Mouse (Mus musculus): ENCODE data around the gene Slc35e3. TPM values are rescaled to one million over a fixed set of nuclear protein-coding genes. Genes with fewer than 3 reads are reported as not detected.

Gene Slc35e3
- polyA plus RNA-seq, 1 experiment from 2014 or later: 22.1 TPM

- 94% methylated on average over 13 of the region's 13 CpGs for WGBS
- Histone ChIP-seq H3K27ac (no peak overlapping the region), H3K4me1 (no peaks in the 10 kb centered on the region), H3K27me3 (ENCODE audit: low read depth, poor library complexity, severe bottlenecking) (no peaks in the 10 kb centered on the region), H3K36me3 (peaks cover 98% of the 10 kb centered on the region), H3K4me3 (no peak overlapping the region), H3K9me3 (replicated peaks) (no peaks in the 10 kb centered on the region)
- DNase-seq (ENCODE audit: low spot score): no peak
Observed at GRCm38 (mm10) chr10:117755086-117755798, 9.1 kb upstream of the Slc35e3 start.

- peaks cover 98% of the 10 kb centered on the region for H3K36me3 ChIP-seq
- 97% methylated on average over 7 of the region's 7 CpGs for WGBS
- no peak overlapping the region for H3K4me3 ChIP-seq
- DNase-seq (ENCODE audit: low spot score): no peak
- no peaks in the 10 kb centered on the region for H3K4me1 ChIP-seq
- H3K27me3 ChIP-seq (ENCODE audit: low read depth, poor library complexity, severe bottlenecking): no peaks in the 10 kb centered on the region
- H3K9me3 ChIP-seq (replicated peaks): no peaks in the 10 kb centered on the region
- no peak overlapping the region for H3K27ac ChIP-seq
Observed at GRCm38 (mm10) chr10:117754609-117754940, 8.4 kb upstream of the Slc35e3 start.

- Histone ChIP-seq H3K4me3 (no peak overlapping the region), H3K27ac (no peak overlapping the region), H3K36me3 (peaks cover 98% of the 10 kb centered on the region), H3K27me3 (ENCODE audit: low read depth, poor library complexity, severe bottlenecking) (no peaks in the 10 kb centered on the region), H3K4me1 (no peaks in the 10 kb centered on the region), H3K9me3 (replicated peaks) (no peaks in the 10 kb centered on the region)
- 95% methylated on average over 8 of the region's 8 CpGs for WGBS
- DNase-seq (ENCODE audit: low spot score): no peak
Observed at GRCm38 (mm10) chr10:117753711-117754608, 7.8 kb upstream of the Slc35e3 start.

- no peaks in the 10 kb centered on the region for H3K27me3 ChIP-seq (ENCODE audit: low read depth, poor library complexity, severe bottlenecking)
- no peak overlapping the region for H3K27ac ChIP-seq
- no peaks in the 10 kb centered on the region for H3K9me3 ChIP-seq (replicated peaks)
- no peak for DNase-seq (ENCODE audit: low spot score)
- no peak overlapping the region for H3K4me3 ChIP-seq
- 94% methylated on average over 5 of the region's 5 CpGs for WGBS
- H3K36me3 ChIP-seq: peaks cover 98% of the 10 kb centered on the region
- H3K4me1 ChIP-seq: no peaks in the 10 kb centered on the region
Observed at GRCm38 (mm10) chr10:117752851-117753647, 6.9 kb upstream of the Slc35e3 start.

GRCm38 (mm10) chr10:117752304-117752821 lies 6.2 kb upstream of the Slc35e3 start:
- Histone ChIP-seq H3K27ac (no peak overlapping the region), H3K27me3 (ENCODE audit: low read depth, poor library complexity, severe bottlenecking) (no peaks in the 10 kb centered on the region), H3K4me3 (no peak overlapping the region), H3K4me1 (peaks cover 4% of the 10 kb centered on the region; the same call in 1 of the 2 replicates), H3K36me3 (peaks cover 97% of the 10 kb centered on the region), H3K9me3 (replicated peaks) (no peaks in the 10 kb centered on the region)
- WGBS: 97% methylated on average over 7 of the region's 7 CpGs
- no peak for DNase-seq (ENCODE audit: low spot score)

- Histone ChIP-seq H3K27me3 (ENCODE audit: low read depth, poor library complexity, severe bottlenecking) (no peaks in the 10 kb centered on the region), H3K9me3 (replicated peaks) (no peaks in the 10 kb centered on the region), H3K36me3 (peaks cover 91% of the 10 kb centered on the region), H3K4me1 (peaks cover 4% of the 10 kb centered on the region; the same call in 1 of the 2 replicates), H3K4me3 (no peak overlapping the region), H3K27ac (no peak overlapping the region)
- WGBS: 95% methylated on average over 6 of the region's 6 CpGs
- DNase-seq (ENCODE audit: low spot score): no peak
Observed at GRCm38 (mm10) chr10:117751744-117752143, 5.6 kb upstream of the Slc35e3 start.

- no peak for DNase-seq (ENCODE audit: low spot score)
- 97% methylated on average over 14 of the region's 14 CpGs for WGBS
Observed at GRCm38 (mm10) chr10:117751282-117751610, 5.1 kb upstream of the Slc35e3 start.

GRCm38 (mm10) chr10:117750529-117751281 lies 4.5 kb upstream of the Slc35e3 start:
- no peak for DNase-seq (ENCODE audit: low spot score)
- H3K27me3 ChIP-seq (ENCODE audit: low read depth, poor library complexity, severe bottlenecking): no peaks in the 10 kb centered on the region
- no peak overlapping the region for H3K4me3 ChIP-seq
- no peak overlapping the region for H3K27ac ChIP-seq
- no peaks in the 10 kb centered on the region for H3K9me3 ChIP-seq (replicated peaks)
- peaks cover 4% of the 10 kb centered on the region; the same call in 1 of the 2 replicates for H3K4me1 ChIP-seq
- 97% methylated on average over 5 of the region's 5 CpGs for WGBS
- peaks cover 81% of the 10 kb centered on the region for H3K36me3 ChIP-seq

More at GRCm38 (mm10) chr10:117751282-117751610, 5.1 kb upstream of the Slc35e3 start:
- Histone ChIP-seq H3K4me3 (no peak overlapping the region), H3K27me3 (ENCODE audit: low read depth, poor library complexity, severe bottlenecking) (no peaks in the 10 kb centered on the region), H3K36me3 (peaks cover 86% of the 10 kb centered on the region), H3K4me1 (peaks cover 4% of the 10 kb centered on the region; the same call in 1 of the 2 replicates), H3K9me3 (replicated peaks) (no peaks in the 10 kb centered on the region), H3K27ac (no peak overlapping the region)

- H3K27ac ChIP-seq: no peak overlapping the region
- H3K4me3 ChIP-seq: no peak overlapping the region
- peaks cover 11% of the 10 kb centered on the region for H3K4me1 ChIP-seq
- H3K27me3 ChIP-seq (ENCODE audit: low read depth, poor library complexity, severe bottlenecking): no peaks in the 10 kb centered on the region
- peaks cover 72% of the 10 kb centered on the region for H3K36me3 ChIP-seq
- DNase-seq (ENCODE audit: low spot score): no peak
- H3K9me3 ChIP-seq (replicated peaks): no peaks in the 10 kb centered on the region
- 92% methylated on average over 14 of the region's 14 CpGs for WGBS
Observed at GRCm38 (mm10) chr10:117749787-117750343, 3.7 kb upstream of the Slc35e3 start.

- H3K36me3 ChIP-seq: peaks cover 65% of the 10 kb centered on the region
- DNase-seq (ENCODE audit: low spot score): no peak
- peaks cover 17% of the 10 kb centered on the region for H3K4me1 ChIP-seq
- H3K27me3 ChIP-seq (ENCODE audit: low read depth, poor library complexity, severe bottlenecking): no peaks in the 10 kb centered on the region
- H3K27ac ChIP-seq: no peak overlapping the region
- WGBS: 98% methylated on average over 10 of the region's 10 CpGs
- H3K4me3 ChIP-seq: no peak overlapping the region
- no peaks in the 10 kb centered on the region for H3K9me3 ChIP-seq (replicated peaks)
Observed at GRCm38 (mm10) chr10:117749050-117749686, 3.0 kb upstream of the Slc35e3 start.

GRCm38 (mm10) chr10:117748276-117749049 lies 2.3 kb upstream of the Slc35e3 start:
- WGBS: 88% methylated on average over 10 of the region's 10 CpGs
- H3K4me3 ChIP-seq: no peak overlapping the region

More at GRCm38 (mm10) chr10:117748276-117749049, 2.3 kb upstream of the Slc35e3 start:
- H3K4me1 ChIP-seq: peaks cover 24% of the 10 kb centered on the region
- H3K36me3 ChIP-seq: peaks cover 66% of the 10 kb centered on the region
- H3K27ac ChIP-seq: no peak overlapping the region
- no peak for DNase-seq (ENCODE audit: low spot score)
- H3K27me3 ChIP-seq (ENCODE audit: low read depth, poor library complexity, severe bottlenecking): no peaks in the 10 kb centered on the region
- no peaks in the 10 kb centered on the region for H3K9me3 ChIP-seq (replicated peaks)

Measured in limb, embryonic 10.5 days (tissue).